Mouse (Mus musculus) thymus, postnatal 25 days (tissue): ENCODE measurements around the gene Emc1.
"Not testable (repeated sequence)": the region's sequence is repeated elsewhere in the genome, so short reads cannot be mapped to it uniquely, and the experiment has no call there.

Experiments used
- DNase-seq: peaks from one replicate; pipeline ENCODE4 v3.0.0; 2022

Emc1 gene

DNA sequence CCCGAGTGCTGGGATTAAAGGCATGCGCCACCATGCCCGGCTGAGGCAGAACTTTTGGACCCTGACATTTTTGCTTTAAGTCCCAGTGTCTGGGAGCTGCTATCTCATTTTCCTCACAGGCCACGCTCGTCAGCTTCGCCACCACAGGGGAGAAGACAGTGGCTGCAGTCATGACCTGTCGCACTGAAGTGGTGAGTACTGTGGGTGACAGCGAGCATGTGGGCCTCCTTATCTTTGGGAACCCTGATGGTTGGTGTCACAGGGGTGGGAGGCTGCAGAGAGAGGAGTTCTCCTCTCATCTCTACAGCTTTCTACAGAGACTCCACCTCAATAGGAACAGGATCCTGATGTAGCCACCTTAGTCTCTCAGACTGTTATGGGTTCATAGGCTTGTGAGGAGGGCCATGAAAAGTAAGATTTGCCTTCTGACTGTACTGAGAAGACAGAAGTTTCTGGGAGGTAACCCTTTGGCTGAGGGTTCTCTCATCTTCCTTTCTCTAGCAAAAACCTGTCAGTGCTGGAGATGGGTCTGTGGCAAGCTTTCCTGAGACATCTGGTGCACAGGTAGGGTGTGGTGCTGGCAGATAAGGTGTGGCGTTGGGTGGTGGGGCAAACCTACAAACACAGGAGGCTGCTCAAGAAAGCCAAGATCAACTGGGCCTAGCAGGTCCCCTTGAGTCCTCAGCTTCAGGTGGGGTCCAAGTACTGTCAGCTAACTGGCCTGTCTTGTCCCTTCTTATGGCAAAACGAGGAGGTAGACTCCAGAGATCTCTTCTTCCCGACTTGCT is 8.6 kb downstream of the Emc1 start:
- no peak for DNase-seq

DNA sequence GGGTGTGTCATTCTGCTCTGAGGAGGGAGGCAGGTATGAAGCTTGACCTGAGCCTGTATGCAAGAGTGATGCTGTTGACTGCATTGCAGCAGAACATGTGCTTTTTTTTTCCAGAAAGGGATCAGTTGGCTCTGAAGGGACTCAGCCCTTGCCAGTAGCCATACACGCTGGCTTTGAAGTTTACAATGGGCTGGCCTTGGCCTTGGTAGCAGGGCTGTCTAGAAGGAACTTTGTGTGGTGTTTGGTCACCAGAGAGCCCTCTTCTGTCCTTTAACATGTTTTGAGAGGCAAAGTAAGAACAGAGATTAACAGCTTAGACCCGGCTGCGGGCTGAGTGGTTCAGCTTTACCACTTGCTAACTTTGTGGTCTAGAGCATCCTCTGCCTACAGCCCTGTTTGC is 14.9 kb downstream of the Emc1 start:
- DNase-seq: no peak

GRCm38 (mm10) chr4:139368038-139368437 is 15.7 kb downstream of the Emc1 start:
- DNase-seq: no peak

- DNase-seq: no peak
These were observed 20.7 kb downstream of the Emc1 start for GRCm38 (mm10) chr4:139373130-139373529.

DNA sequence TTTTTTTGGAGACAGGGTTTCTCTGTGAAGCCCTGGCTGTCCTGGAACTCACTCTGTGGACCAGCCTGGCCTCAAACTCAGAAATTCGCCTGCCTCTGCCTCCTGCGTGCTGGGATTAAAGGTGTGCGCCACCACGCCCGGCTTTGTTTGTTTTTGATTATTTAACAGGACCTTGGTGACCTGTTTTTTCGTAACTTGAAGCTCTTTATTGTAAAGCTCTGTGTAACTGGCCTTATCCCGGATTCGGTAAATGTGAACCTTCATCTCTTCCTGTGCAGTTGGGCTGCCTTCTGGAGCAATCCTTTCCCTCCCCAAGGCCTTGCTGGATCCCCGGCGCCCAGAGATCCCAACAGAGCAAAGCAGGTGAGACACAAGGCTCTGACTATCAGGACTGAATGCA is 21.1 kb downstream of the Emc1 start:
- no peak for DNase-seq

DNA sequence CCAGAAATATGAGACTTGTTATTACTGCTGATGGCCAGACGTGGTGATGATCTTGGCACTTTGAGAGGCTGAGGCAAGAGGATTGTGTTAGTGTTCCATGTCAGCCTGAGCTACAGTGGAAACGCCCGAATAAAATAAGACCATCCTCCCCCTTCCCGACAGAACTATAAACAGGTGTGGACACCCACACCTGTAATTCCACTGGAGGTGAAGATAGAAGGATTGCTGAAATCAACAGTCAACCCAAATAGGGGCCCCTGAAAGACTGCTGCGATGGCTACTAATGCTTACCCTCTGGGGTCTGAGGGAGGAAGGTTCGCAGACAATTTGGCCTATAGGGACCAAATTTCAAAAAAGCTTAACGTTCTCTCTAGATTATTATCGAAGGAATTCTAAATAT is 27.3 kb downstream of the Emc1 start:
- DNase-seq: peak; percentile 2

- DNase-seq: peak; percentile 100
These were observed 27.9 kb downstream of the Emc1 start for GRCm38 (mm10) chr4:139380207-139380748.

DNA sequence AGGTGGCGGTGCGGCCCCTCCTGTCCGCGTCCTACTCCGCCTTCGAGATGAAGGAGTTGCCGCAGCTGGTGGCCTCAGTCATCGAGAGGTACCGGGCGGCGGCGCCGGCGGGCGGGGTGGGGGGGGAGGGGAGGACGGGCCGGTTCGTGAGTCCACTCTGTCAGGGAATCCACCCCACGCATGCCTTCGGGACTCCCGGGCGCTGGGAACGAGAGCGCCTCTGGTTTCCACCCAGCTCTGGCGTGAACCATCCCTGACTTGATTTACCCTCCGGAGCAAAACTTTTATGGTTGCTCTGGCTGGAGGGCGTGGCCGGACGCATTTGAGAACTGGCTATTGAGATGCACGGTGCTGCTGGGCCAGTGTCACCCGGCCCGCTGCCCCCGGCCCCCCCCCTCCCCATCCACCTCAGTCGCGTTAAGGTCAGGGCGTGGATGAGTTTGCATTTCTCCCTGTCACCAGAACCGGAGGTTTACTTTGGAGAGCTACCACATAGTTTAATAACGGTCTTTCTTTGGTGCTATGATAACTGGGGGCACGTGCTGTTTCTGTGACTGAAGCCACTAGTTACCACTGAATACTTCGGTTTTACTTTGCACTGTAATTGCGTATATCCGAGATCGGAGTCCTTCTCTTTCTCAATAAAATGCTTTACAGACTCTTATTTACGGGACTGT is 28.5 kb downstream of the Emc1 start:
- DNase-seq: no peak

GRCm38 (mm10) chr4:139381452-139381845 is 29.1 kb downstream of the Emc1 start:
- no peak for DNase-seq

DNA sequence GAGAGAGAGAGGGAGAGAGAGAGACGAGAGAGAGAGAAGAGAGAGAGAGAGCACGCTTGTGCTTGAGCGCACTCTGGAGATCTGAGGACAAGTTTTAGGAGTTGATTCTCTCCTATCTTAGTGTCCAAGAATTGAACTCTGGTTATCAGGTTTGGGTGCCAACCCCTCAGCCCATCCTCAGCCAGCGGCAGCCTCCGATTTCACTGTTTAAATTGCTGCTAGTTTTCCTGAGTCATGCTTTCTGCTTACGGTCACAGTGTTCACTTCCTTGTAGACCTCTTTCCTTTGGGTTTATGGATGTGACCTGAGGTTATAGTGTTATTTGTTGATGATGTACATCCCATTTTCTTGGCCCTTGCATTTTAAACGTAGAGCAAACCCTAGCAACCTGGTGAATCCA is 29.8 kb downstream of the Emc1 start:
- DNase-seq: no peak

GRCm38 (mm10) chr4:139385841-139386240 is 33.5 kb downstream of the Emc1 start:
- not testable (repeated sequence) for DNase-seq

GRCm38 (mm10) chr4:139386869-139387319 is 34.5 kb downstream of the Emc1 start:
- DNase-seq: no peak

DNA sequence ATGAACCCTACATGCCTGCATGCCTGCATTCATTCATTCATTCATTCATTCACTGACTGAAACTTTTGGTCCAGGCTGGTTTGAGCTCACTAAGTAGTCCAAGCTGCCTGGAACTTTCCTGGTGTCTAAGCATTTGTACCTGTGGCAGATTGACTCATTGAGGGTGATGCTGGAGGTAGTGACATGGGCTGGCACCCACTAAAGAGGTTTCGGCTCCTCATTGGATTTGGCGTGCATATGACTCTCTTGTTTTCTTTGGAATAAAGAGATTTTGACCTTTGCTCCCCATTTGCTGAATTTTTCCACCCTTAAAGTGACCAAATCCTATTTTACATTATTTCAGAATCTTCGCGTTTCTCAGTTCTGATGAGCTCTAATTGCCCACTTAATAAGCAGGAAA is 37.2 kb downstream of the Emc1 start:
- DNase-seq: no peak

DNA sequence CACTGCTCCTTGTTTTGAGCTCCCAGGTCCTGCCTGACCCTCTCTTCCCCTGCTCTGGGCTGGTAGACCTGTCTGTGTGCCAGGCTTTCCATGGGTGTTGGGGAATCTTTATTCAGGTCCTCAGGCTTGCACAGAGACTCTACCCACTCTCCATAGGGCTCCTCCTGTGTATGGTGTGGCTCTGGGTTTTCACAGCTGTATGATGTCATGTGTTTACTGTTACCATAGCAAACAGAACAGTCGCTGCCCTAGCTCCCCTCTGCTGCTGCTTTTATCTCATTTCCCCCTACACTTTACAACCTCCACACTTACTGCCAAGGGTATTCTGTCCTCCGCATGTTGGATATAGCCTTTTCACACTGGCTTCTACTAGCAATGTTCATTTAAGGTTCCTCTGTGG is 43.0 kb downstream of the Emc1 start:
- no peak for DNase-seq

DNA sequence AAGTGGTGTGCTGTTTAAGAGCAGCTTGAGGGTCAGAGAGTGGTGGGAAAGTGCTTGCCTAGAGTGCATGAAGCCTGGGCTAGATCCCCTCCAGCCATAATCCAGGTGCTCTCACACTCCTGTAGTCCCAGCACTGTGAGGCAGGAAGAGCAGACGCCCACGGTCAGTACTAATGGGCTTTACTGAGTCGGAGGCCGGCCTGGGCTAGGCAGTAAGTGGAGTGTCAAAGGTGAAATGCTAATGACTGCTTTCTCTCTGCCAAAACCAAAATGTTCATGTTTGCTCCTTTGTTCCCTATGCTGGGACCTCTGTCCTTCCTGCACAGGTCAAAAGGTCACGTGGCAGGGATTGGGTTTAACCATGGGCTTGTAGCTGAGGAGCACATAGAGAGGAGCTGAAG is 48.1 kb downstream of the Emc1 start:
- no peak for DNase-seq

DNA sequence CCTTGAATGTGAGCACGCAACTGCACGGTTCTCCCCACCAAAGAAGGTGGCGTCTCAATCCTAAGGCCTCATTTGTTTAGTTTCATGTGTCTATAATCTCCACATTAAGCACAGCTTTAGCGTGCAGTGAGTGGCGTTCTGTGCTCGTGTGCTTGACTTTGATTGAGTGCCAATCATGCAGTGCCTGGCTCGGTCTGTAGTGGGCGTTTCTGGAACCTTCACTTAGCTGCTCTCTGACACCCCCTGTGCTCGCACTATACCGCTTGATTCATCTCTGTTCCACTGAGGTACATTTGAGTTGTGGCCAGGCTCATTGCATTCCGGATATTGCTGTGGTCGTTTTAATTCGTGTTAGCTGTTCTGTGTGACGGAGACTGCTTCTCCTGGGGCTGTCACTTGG is 50.8 kb downstream of the Emc1 start:
- no peak for DNase-seq

GRCm38 (mm10) chr4:139411351-139411750 is 59.0 kb downstream of the Emc1 start:
- no peak for DNase-seq

DNA sequence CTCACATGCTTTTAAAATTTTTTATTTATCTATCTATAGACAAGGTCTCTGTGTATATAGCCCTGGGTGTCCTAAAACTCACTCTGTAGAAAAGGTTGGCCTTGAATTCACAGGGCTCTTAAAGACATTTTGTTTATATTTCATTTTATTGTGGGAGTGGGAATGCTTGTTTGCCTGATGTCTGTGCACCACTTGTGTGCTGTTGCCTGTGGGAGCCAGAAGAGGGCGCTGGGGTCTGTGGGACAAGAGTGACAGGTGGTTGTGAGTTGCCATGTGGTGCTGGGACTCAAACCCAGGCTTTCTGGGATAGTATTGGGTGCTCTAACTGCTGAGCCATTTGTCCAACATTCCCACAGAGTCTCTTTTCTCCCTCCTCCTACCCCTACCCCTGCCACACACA is 65.5 kb downstream of the Emc1 start:
- no peak for DNase-seq

DNA sequence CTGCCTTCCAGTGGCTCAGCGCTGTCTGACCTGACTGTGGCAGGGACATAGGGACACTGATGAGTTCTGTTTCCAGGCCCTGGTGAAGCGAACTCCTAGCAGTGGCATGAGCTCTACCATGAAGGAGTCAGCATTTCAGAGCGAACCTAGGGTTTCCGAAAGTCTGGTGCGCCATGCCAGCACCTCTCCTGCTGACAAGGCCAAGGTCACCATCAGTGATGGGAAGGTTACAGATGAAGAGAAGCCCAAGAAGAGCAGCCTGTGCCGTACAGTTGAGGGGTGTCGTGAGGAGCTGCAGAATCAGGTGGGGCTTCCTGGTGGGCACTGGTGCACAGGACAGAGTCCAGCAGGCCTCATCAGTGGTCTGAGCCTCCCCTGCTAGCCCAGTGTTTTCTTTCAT is 69.2 kb downstream of the Emc1 start:
- no peak for DNase-seq

DNA sequence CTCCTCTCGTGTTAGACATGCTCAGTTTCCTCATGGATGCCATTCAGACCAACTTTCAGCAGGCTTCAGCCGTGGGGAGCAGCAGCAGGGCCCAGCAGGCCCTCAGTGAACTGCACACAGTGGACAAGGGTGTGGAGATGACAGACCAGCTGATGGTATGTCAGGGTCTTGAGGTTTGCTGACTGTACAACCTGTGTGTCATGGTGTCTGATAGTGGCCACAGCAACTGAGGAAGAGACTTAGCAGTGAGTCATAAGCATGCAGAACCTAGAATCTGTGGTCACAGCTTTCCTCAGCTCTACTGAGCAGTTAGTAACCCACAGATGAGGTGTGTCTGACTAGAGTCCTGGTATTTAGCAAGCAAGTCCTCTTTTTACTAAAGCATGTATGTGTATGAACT is 70.0 kb downstream of the Emc1 start:
- no peak for DNase-seq

DNA sequence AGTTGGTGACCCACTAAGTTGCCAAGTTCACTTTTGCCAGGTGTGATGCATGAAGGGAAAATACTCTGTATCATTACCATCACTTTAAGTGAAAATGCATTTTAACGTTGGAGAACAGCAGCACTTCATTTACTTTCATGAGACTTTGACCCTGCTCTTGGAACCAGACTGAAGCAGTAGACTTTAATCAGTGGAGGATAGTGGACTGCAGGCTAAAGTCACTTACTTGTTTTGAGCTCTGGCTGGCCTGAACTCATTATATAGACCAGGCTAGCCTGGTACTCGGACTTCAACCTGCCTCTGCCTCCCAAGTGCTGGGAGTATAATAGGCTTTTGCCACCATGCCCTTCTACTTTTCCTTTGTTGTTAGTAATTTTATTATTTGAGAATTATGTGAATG is 70.9 kb downstream of the Emc1 start:
- no peak for DNase-seq
